Mouse (Mus musculus) brain, embryonic 14.5 days (tissue): ENCODE data around the gene Abcg5.

Experiments
- CTCF ChIP-seq: fragments of 200-500 bp; IDR thresholded peaks from 2 replicates; pipeline ENCODE4 v1.5.1; 2012; ENCODE audit warnings: inconsistent platforms, mild to moderate bottlenecking, moderate library complexity, borderline replicate concordance; ENCODE audit not compliant: insufficient read depth, insufficient read length; ENCODE audit errors: extremely low read depth
- POLR2A ChIP-seq: fragments of 200-500 bp; IDR thresholded peaks from 2 replicates; pipeline ENCODE4 v1.6.1; 2012; ENCODE audit warnings: mild to moderate bottlenecking, inconsistent platforms, borderline replicate concordance; ENCODE audit not compliant: poor library complexity, insufficient read depth, insufficient read length, severe bottlenecking; ENCODE audit errors: extremely low read depth

GRCm38 (mm10) chr17:84687994-84688393 is 5.2 kb upstream of the Abcg5 start:
- TF ChIP-seq POLR2A = no peak
- no peak for TF ChIP-seq CTCF
